Mouse (Mus musculus): Measurements from ENCODE around the gene Hand1.

GRCm38 (mm10) chr11:57823714-57824113, 8.9 kb downstream of the Hand1 start:
- TF ChIP-seq POLR2A (IDR thresholded peaks at IDR 0.05; ENCODE audit: borderline replicate concordance, low read depth, low read length), result no peak
- TF ChIP-seq CTCF (IDR thresholded peaks at IDR 0.05; ENCODE audit: low read depth, low read length), result no peak

All from bone marrow macrophage, adult 2 months (primary cell).